Mouse (Mus musculus) embryo, embryonic 11 days (tissue): Measurements from ENCODE around the gene Mfsd8.
A peak's percentile ranks its signal among the peaks of the same experiment; 100 is the strongest.
"Not testable (repeated sequence)": the region's sequence is repeated elsewhere in the genome, so short reads cannot be mapped to it uniquely, and the experiment has no call there.

Source experiments
- DNase-seq: peaks from one replicate; pipeline ENCODE4 v3.0.0-alpha.2; 2015

Mfsd8 gene

DNA sequence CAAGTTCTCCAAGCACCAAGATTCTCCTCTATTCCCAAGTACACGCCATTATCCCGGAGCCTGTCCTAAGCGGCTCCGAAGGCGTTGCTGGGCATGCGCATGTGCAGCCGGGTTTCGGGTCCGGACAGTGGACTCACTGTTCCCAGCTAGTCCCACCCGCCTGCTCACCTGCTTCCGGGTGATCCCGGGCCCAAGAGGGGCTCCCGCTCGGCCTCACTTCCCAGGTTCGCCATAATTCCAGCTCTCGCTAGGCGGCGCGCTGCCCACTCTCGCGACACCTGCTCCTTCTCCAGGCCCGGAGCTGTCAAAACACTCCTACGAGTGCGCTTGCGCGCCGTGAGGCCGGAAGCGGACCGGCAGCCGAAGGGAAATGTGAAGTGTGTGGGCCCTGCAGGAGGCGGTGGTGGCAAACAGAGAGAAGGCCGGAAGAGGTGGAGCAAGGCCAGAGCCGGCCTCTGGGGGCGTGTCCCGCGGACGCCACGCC, at the start of gene Mfsd8:
TSS of gene Mfsd8 (minus strand) at position 414 of the 484 bp plus-strand sequence.
- peak; percentile 95 for DNase-seq

DNA sequence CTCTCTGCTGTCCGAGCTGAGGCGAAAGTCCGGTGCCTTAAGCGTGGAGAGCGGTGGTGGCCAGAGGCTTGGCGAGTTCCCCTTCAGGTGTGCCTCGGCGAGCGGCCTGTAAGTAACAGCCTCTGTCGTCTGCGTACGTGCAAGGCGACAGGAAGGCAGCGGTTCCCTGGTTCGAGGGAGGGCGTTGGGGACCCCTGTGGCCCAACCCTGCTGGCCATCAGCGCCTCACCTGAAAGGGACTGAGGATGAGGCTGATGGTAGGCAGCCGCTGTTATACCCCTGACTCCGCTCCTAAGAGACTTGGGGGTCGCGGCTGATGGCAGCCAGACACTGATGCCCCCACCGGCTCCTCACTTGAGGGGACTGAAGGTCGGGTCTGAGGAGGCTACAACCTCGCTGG, 47.6 kb upstream of the Mfsd8 start:
- peak; percentile 45 for DNase-seq

GRCm38 (mm10) chr3:40893816-40894258, 47.2 kb upstream of the Mfsd8 start:
- DNase-seq = peak; percentile 96

- DNase-seq = not testable (repeated sequence)
Measured at GRCm38 (mm10) chr3:40853123-40853738, 6.5 kb upstream of the Mfsd8 start.

DNA sequence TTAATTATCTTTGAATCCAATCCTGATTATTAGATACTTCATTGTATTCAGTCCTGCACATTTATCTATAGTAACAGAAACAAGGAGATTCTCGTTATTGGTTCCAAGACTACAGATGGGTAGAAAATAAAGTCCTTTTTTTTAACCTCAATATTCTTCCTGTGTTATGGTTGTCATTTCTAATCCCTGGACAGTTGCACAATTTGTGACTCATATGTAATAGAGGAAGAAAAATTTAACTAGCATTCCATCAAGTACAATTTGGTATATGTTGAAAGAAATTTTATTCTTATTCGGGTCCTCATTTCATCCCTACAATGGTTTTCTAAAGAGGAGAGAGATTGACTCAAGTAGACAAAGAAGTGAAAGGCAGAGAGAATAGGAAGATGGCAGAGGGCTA, 1.2 kb upstream of the Mfsd8 start:
- not testable (repeated sequence) for DNase-seq

GRCm38 (mm10) chr3:40847018-40847417, 332 bp upstream of the Mfsd8 start:
- DNase-seq = peak; percentile 63

DNA sequence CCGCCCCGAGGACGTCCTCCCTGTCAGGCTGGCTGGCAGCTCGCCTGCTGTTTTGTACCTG, 101 bp upstream of the Mfsd8 start, which contains the start of gene Abhd18:
TSS of gene Abhd18 (plus strand) at position 14 of the 61 bp plus-strand sequence.
- not testable (repeated sequence) for DNase-seq

- not testable (repeated sequence) for DNase-seq
Measured at GRCm38 (mm10) chr3:40845521-40845920, 1.2 kb downstream of the Mfsd8 start.

DNA sequence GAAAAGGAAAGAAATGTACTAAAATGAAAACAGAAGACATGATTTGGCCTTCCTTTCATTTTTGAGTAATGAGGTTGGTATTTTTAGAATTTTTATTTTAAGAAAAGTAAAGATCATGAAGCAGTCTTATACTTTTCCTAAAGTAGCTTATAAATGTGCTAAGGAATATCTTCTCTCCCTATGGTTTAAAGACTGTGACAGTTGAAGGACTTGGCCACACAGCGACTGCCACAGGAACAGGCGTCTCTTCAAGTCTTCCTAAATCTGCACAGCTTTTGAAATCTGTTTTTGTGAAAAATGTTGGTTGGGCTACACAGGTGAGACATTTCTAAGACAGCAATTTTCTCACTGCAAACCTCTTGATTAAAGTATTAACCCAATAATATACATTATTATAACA, 33.4 kb downstream of the Mfsd8 start:
- DNase-seq = no peak

GRCm38 (mm10) chr3:40809894-40810293, 36.8 kb downstream of the Mfsd8 start:
- DNase-seq = no peak

- DNase-seq = no peak
Measured at GRCm38 (mm10) chr3:40808686-40809085, 38.0 kb downstream of the Mfsd8 start.

- DNase-seq = no peak
Measured at GRCm38 (mm10) chr3:40806871-40807270, 39.8 kb downstream of the Mfsd8 start.

DNA sequence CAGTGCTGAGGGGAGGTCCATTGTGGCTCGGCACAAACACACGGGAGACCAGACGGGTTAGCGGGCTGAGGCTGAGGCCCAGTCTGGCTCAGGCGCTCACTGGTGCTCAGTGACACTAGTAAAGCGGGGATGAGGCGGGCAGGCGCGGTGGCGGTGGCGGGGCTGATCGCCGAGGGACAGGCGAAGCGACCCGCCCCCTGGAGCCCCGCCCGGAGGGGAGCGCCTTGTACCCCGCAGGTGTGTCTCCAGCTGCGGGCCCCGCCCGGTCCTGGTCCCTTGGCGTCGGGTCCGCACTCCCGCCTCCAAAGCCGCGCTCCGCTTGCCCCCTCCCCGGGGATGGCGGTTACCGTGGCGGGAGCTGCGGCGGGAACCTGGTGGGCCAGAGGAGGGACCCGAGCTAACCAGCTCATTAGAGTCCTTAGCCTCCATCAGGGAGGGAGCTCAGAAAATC, 46.3 kb downstream of the Mfsd8 start:
- peak; percentile 61 for DNase-seq

GRCm38 (mm10) chr3:40799530-40800372, 46.9 kb downstream of the Mfsd8 start, which contains the start of gene Plk4:
Gene Plk4 (plus strand): TSS chr3:40800019.
- peak; percentile 99 for DNase-seq

DNA sequence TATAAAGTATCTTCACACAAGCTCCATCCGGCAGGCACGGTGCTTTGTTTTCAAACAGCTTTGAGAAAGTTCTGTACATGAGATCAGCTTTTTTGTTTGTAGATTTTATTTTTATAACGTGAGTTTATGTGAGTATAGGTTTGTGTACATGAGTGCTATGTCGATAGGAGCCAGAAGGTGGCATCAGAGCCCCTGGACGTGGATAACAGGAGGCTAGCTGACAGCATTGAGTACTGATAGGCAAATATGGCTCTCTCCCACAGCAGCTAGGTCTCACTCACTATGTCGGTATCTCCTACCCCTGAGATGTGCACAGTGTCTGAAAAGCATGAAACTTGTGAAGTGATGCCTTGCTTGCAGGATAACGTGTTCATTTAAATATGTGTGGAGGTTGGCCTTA, 48.2 kb downstream of the Mfsd8 start:
- peak; percentile 66 for DNase-seq

DNA sequence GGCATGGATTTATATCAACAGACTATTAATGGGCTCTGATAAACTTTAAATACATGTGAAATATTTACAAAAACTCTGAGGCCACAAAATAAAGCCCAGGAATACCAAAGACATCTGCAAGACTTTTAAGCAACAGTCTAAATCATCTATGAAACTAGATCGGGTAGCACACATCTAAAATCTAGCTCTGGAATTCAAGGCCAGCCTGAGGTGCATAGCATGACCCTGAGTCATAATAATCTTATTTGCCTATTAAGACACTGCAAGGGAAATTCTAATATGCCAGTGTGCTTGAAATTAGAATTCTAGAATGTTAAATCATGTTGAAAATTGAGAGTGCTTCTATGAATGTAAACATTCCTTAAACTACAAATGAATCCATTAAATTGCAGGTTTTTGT, 48.6 kb downstream of the Mfsd8 start:
- no peak for DNase-seq

DNA sequence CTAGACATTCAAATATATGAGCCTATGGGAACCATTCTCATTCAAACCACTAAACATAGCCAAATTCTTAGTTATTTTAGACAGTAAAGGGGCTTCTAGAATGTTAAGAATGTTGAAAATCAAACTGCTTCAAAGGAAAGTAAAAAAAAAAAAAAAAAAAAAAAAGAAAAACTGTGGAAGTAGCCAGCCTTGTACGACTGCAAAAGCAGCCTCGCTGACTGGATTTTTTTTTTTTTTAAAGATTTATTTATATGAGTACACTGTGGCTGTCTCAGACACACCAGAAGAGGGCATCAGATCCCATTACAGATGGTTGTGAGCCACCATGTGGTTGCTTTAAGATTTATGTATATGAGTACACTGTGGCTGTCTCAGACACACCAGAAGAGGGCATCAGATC, 52.9 kb downstream of the Mfsd8 start:
- DNase-seq = no peak
